Mouse (Mus musculus) midbrain, postnatal 0 days (tissue): ENCODE measurements around the gene Ints11. TPM values are rescaled to one million over a fixed set of nuclear protein-coding genes. Genes with fewer than 3 reads are reported as not detected.

ENCODE experiments used
- ATAC-seq: fragments of 200-750 bp; cut with Nextera tagmentation; 2 replicates; pipeline ENCODE4 v1.8.0; 2017; ENCODE audit warnings: moderate number of reproducible peaks, mild to moderate bottlenecking, moderate TSS enrichment, moderate library complexity; ENCODE audit not compliant: low FRiP score
- DNase-seq: peaks from one replicate; pipeline ENCODE4 v3.0.0-alpha.2; 2015; ENCODE audit warnings: low spot score
- H3K27ac ChIP-seq: fragments of 300-500 bp; sonication (generic); 2 replicates; pipeline ENCODE4 v1.5.1; 2014; ENCODE audit warnings: low read depth, mild to moderate bottlenecking, low read length, mixed read lengths
- H3K27me3 ChIP-seq: fragments of 300-500 bp; sonication (generic); 2 replicates; pipeline ENCODE4 v1.6.1; 2014; ENCODE audit warnings: low read length, control low read depth, mixed read lengths; ENCODE audit not compliant: insufficient read depth
- H3K36me3 ChIP-seq: fragments of 300-500 bp; sonication (generic); 2 replicates; pipeline ENCODE4 v1.6.1; 2014; ENCODE audit warnings: low read length, control low read depth, mixed read lengths; ENCODE audit not compliant: insufficient read depth
- H3K4me1 ChIP-seq: fragments of 300-500 bp; sonication (generic); 2 replicates; pipeline ENCODE4 v1.6.1; 2014; ENCODE audit warnings: mild to moderate bottlenecking, control low read depth, antibody characterized with exemption, low read length, mixed read lengths; ENCODE audit not compliant: insufficient read depth
- H3K4me2 ChIP-seq: fragments of 300-500 bp; sonication (generic); 2 replicates; pipeline ENCODE4 v1.6.1; 2014; ENCODE audit warnings: low read depth, mild to moderate bottlenecking, low read length, mixed read lengths; ENCODE audit not compliant: poor library complexity, severe bottlenecking
- H3K4me3 ChIP-seq: fragments of 300-500 bp; sonication (generic); 2 replicates; pipeline ENCODE4 v1.5.1; 2014; ENCODE audit warnings: low read depth, mild to moderate bottlenecking, low read length, moderate library complexity
- H3K9ac ChIP-seq: fragments of 300-500 bp; sonication (generic); replicated peaks from 2 replicates; pipeline ENCODE4 v1.6.1; 2014; ENCODE audit warnings: mild to moderate bottlenecking, low read length, moderate library complexity, mixed read lengths; ENCODE audit not compliant: poor library complexity, severe bottlenecking
- H3K9me3 ChIP-seq: fragments of 300-500 bp; sonication (generic); 2 replicates; pipeline ENCODE4 v1.6.1; 2016; ENCODE audit warnings: low read length, control low read depth
- CTCF ChIP-seq: IDR thresholded peaks from 2 replicates; pipeline ENCODE4 v1.5.1; 2016; ENCODE audit warnings: antibody characterized with exemption, mild to moderate bottlenecking
- WGBS: fragments of 180-500 bp; shearing (Covaris S2); extraction: QIAGEN DNeasy Blood & Tissue Kit; methylation state at CpG from one replicate; pipeline ENCODE4 v1.1.7; 2014; 5-methylcytosine and 5-hydroxymethylcytosine counted together
- polyA plus RNA-seq: library from polyadenylated mRNA; unstranded; fragments of >200 nt; fragmentation: Nextera tagmentation; extraction: Ambion mirVana; gene quantifications from 2 replicates; pipeline ENCODE4 v1.2.1, GENCODE M21; 2015
- total RNA-seq: library from RNA; depleted of rRNA; stranded (reverse); fragments of >200 nt; gene quantifications from 2 replicates; pipeline ENCODE4 v1.2.3, GENCODE M21; 2014; rRNA removed

The Ints11 gene
- 45.0 and 56.0 TPM in 2 replicates for total RNA-seq
- 53.6 and 56.0 TPM in 2 replicates for polyA plus RNA-seq

DNA sequence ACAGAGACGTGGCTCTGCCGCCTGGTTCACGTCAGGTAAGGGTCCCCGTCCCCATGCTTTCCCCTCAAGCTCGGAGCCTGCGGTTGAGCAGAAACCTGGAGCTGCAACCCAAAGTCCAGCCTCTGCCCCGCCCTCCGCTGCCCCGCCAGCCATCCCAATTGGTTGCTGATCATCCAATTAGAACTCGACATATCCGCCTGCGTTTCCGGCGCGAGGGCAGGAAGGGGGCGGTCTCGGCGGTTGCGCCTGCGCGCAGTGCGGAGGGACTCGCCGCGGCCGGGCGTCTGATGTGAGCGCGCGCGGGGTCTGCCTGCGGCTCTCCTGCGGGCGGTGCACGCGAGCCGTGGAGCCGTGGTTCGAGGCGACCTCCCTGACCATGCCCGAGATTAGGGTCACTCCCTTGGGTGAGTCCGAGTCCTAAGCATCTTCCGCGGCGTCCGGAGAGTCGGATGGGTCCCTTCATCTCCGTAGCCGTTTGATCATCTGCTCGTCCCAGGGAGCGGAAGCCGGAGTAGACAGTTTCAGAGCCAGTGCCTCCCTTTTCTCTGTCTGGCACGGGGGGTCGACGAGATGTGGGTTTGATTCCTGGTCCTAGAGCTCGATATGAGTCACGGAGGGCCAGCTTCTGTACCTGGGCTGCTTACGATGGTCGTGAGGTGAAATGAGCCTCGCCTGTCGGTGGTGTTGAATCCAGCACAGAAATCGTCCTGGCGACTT lies at the start of gene Ints11, which contains the start of gene Cptp:
Gene Ints11, plus strand, starts transcription at position 230 of the 717 bp plus-strand sequence.
Gene Cptp, minus strand, starts transcription at position 124 of the 717 bp plus-strand sequence.
- Histone ChIP-seq H3K4me3 (peak within 1 kb of the TSS; percentile 71), H3K9me3 (no peaks in the 10 kb centered on the region), H3K4me1 (peaks cover 6% of the 10 kb centered on the region; the same call in 1 of the 2 replicates), H3K9ac (peak within 1 kb of the TSS; percentile 90), H3K36me3 (peaks cover 36% of the 10 kb centered on the region), H3K27ac (peak within 1 kb of the TSS; percentile 77), H3K27me3 (no peaks in the 10 kb centered on the region), H3K4me2 (peak within 1 kb of the TSS; percentile 93)
- WGBS: under 1% methylated on average over 59 of the region's 63 CpGs
- DNase-seq (peak; percentile 96), ATAC-seq (peak; percentile 94)
- TF ChIP-seq CTCF: peak; percentile 45

DNA sequence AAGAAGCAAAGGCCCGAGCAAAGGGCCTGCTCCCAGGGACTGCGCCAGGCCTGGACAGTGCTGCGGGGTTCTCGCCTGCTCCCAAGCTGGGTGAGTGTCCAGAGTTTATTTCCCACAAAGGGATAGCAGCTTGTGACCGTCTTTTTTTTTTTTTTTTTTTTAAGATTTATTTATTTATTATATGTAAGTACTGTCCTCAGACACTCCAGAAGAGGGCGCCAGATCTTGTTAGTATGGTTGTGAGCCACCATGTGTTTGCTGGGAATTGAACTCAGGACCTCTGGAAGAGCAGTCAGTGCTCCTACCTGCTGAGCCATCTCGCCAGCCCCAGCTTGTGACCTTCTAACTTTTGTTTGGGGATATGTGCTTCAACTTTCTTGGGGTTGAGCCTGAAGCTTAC lies 48.3 kb upstream of the Ints11 start:
- H3K9ac ChIP-seq: no peak overlapping the region
- 77% methylated on average over 7 of the region's 7 CpGs for WGBS
- no peak overlapping the region for H3K27ac ChIP-seq
- peak; percentile 50 for TF ChIP-seq CTCF
- H3K4me3 ChIP-seq: no peak overlapping the region
- ATAC-seq (no peak), DNase-seq (peak; percentile 44)
- H3K27me3 ChIP-seq: no peaks in the 10 kb centered on the region
- H3K4me1 ChIP-seq: no peaks in the 10 kb centered on the region
- no peaks in the 10 kb centered on the region for H3K9me3 ChIP-seq
- no peak overlapping the region for H3K4me2 ChIP-seq
- H3K36me3 ChIP-seq: peaks cover 69% of the 10 kb centered on the region

- Histone ChIP-seq H3K36me3 (peaks cover 60% of the 10 kb centered on the region), H3K27ac (no peak overlapping the region), H3K4me2 (no peak overlapping the region), H3K4me1 (no peaks in the 10 kb centered on the region), H3K4me3 (no peak overlapping the region), H3K9ac (no peak overlapping the region), H3K27me3 (no peaks in the 10 kb centered on the region), H3K9me3 (no peaks in the 10 kb centered on the region)
- WGBS: 94% methylated on average over 16 of the region's 16 CpGs
- TF ChIP-seq CTCF: no peak
- ATAC-seq (no peak), DNase-seq (no peak)
Observed at GRCm38 (mm10) chr4:155823443-155823842, 45.9 kb upstream of the Ints11 start.

GRCm38 (mm10) chr4:155829866-155830265 lies 39.5 kb upstream of the Ints11 start:
- H3K9ac ChIP-seq: no peak overlapping the region
- WGBS: 91% methylated on average over 4 of the region's 4 CpGs
- no peak for ATAC-seq

GRCm38 (mm10) chr4:155830596-155830995 lies 38.8 kb upstream of the Ints11 start:
- Histone ChIP-seq H3K9me3 (no peaks in the 10 kb centered on the region), H3K9ac (no peak overlapping the region), H3K4me2 (peak overlapping the region; percentile 96), H3K27ac (no peak overlapping the region), H3K4me1 (peaks cover 4% of the 10 kb centered on the region; the same call in 1 of the 2 replicates), H3K36me3 (peaks cover 18% of the 10 kb centered on the region), H3K4me3 (peak overlapping the region; percentile 79; the same call in 1 of the 2 replicates), H3K27me3 (no peaks in the 10 kb centered on the region)
- no peak for TF ChIP-seq CTCF
- 56% methylated on average over 8 of the region's 8 CpGs for WGBS
- DNase-seq (no peak), ATAC-seq (no peak)

More at GRCm38 (mm10) chr4:155829866-155830265, 39.5 kb upstream of the Ints11 start:
- peaks cover 14% of the 10 kb centered on the region for H3K36me3 ChIP-seq
- H3K9me3 ChIP-seq: no peaks in the 10 kb centered on the region
- no peak overlapping the region for H3K4me2 ChIP-seq
- no peak overlapping the region for H3K27ac ChIP-seq
- no peaks in the 10 kb centered on the region for H3K27me3 ChIP-seq
- H3K4me3 ChIP-seq: no peak overlapping the region
- peaks cover 4% of the 10 kb centered on the region; the same call in 1 of the 2 replicates for H3K4me1 ChIP-seq
- DNase-seq: no peak
- TF ChIP-seq CTCF: no peak

DNA sequence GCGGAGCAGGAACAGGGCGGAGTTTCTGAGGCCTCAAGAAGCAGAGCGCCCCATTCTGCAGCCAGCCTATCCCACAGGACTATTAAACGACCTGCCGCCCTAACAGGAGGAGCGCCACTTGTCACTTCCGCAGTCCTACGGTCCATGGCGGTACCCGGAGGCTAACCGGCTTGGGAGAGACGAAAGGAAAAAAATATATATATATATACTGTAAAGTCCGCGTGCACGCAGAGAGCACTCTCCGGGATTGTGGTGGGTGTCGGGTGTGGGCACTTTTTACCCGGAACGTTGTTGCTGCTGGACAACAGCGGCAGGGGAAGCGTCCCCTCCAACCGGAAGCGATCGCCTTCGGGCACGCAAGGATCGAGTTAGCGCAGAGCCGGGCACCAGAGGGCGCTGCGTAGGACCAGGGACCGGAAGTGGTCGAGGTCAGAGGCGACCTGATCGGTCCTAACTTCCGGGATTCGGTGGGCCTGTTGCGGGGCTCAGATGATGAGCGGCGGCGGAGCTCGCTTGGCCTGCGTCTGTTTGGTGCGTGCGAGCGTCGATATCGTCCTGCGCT lies 38.1 kb upstream of the Ints11 start, which contains the start of gene Aurkaip1:
Gene Aurkaip1, plus strand, starts transcription at position 68 of the 562 bp plus-strand sequence.
- peak within 1 kb of the TSS; percentile 79 for H3K9ac ChIP-seq
- no peaks in the 10 kb centered on the region for H3K27me3 ChIP-seq
- ATAC-seq (peak; percentile 92), DNase-seq (peak; percentile 98)
- under 1% methylated on average over 49 of the region's 49 CpGs for WGBS
- peak; percentile 92 for TF ChIP-seq CTCF
- peak within 1 kb of the TSS; percentile 96 for H3K4me2 ChIP-seq
- H3K4me1 ChIP-seq: peaks cover 4% of the 10 kb centered on the region; the same call in 1 of the 2 replicates
- H3K9me3 ChIP-seq: no peaks in the 10 kb centered on the region
- H3K4me3 ChIP-seq: peak within 1 kb of the TSS; percentile 79
- H3K36me3 ChIP-seq: peaks cover 18% of the 10 kb centered on the region
- H3K27ac ChIP-seq: peak within 1 kb of the TSS; percentile 78
